16 mouse cellular contexts compared by ENCODE assay signal in genomic region chr3:144411650-144412278, GRCm38 (mm10).
DNase-seq lines count a peak whose midpoint lies in the region; ATAC-seq and TF ChIP-seq lines count a peak whose summit lies in the region.
"Had no signal": no experiment of that assay in that cellular context is flagged by ENCODE, and none has a peak within 500 bp of the region (broad histone marks: within the 10 kb centered on the region; RNA-seq: fewer than 3 reads in every experiment).

No protein-coding gene starts in this region.

- H3K9ac ChIP-seq in hindbrain, postnatal 0 days (replicated peaks; ENCODE audit: low read length): no peak overlapping the region
- no peak overlapping the region for H3K9ac ChIP-seq in forebrain, embryonic 12.5 days
- H3K9ac ChIP-seq: heart, embryonic 15.5 days; neural tube, embryonic 13.5 days had no signal

- H3K27me3 ChIP-seq in hindbrain, embryonic 10.5 days (ENCODE audit: insufficient read depth, poor library complexity, severe bottlenecking): no peaks in the 10 kb centered on the region; the same call in 1 of the 2 replicates
- H3K27me3 ChIP-seq in hindbrain, postnatal 0 days (ENCODE audit: insufficient read depth, low read length): no peaks in the 10 kb centered on the region
- no peaks in the 10 kb centered on the region; the same call in 1 of the 2 replicates for H3K27me3 ChIP-seq in forebrain, embryonic 12.5 days
- H3K27me3 ChIP-seq: heart, embryonic 15.5 days; midbrain, embryonic 15.5 days; neural tube, embryonic 13.5 days; Patski had no signal

- no peak for TF ChIP-seq CTCF in hindbrain, postnatal 0 days (IDR thresholded peaks at IDR 0.05; ENCODE audit: low read depth)

- peaks cover 31% of the 10 kb centered on the region for H3K4me1 ChIP-seq in hindbrain, embryonic 10.5 days (replicated peaks)
- H3K4me1 ChIP-seq in hindbrain, postnatal 0 days (ENCODE audit: insufficient read depth, low read length): peaks cover 4% of the 10 kb centered on the region; the same call in 1 of the 2 replicates
- peaks cover 29% of the 10 kb centered on the region for H3K4me1 ChIP-seq in forebrain, embryonic 12.5 days

- 8% methylated on average over 8 of the region's 8 CpGs for whole genome bisulfite sequencing in hindbrain, embryonic 10.5 days
- 19% methylated on average over 8 of the region's 8 CpGs for WGBS in hindbrain, postnatal 0 days
- 12% methylated on average over 8 of the region's 8 CpGs for WGBS in forebrain, embryonic 12.5 days

- H3K4me2 ChIP-seq in hindbrain, postnatal 0 days (ENCODE audit: low read depth, low read length): no peak overlapping the region
- H3K4me2 ChIP-seq in forebrain, embryonic 12.5 days: no peak overlapping the region

- peaks cover 10% of the 10 kb centered on the region for H3K9me3 ChIP-seq in hindbrain, embryonic 10.5 days
- 0 out of 2 replicates have a peak, but pooled peaks cover 2% of the 10 kb centered on the region for H3K9me3 ChIP-seq in hindbrain, postnatal 0 days (ENCODE audit: low read length)
- H3K9me3 ChIP-seq in forebrain, embryonic 12.5 days: no peaks in the 10 kb centered on the region
- H3K9me3 ChIP-seq: heart, embryonic 15.5 days; midbrain, embryonic 15.5 days; neural tube, embryonic 13.5 days had no signal

- peak overlapping the region; percentile 81 for H3K27ac ChIP-seq in hindbrain, embryonic 10.5 days
- no peak overlapping the region for H3K27ac ChIP-seq in hindbrain, postnatal 0 days
- peak overlapping the region; percentile 59; the same call in 1 of the 2 replicates for H3K27ac ChIP-seq in forebrain, embryonic 12.5 days
- H3K27ac ChIP-seq: heart, embryonic 15.5 days; layer of hippocampus, adult 2 months; midbrain, embryonic 15.5 days; neural tube, embryonic 13.5 days had no signal

- no peak for ATAC-seq in hindbrain, postnatal 0 days
- no peak for ATAC-seq in forebrain, embryonic 12.5 days (ENCODE audit: low FRiP score)
- ATAC-seq: Patski had no signal

- no peak overlapping the region for H3K4me3 ChIP-seq in hindbrain, embryonic 10.5 days
- no peak overlapping the region for H3K4me3 ChIP-seq in hindbrain, postnatal 0 days (ENCODE audit: low read length)
- H3K4me3 ChIP-seq in forebrain, embryonic 12.5 days (replicated peaks): no peak overlapping the region
- H3K4me3 ChIP-seq: heart, embryonic 15.5 days; layer of hippocampus, adult 2 months; midbrain, embryonic 15.5 days; neural tube, embryonic 13.5 days had no signal

- peak; percentile 20 for DNase-seq in hindbrain, embryonic 10.5 days (ENCODE audit: low spot score)
- DNase-seq in hindbrain, postnatal 0 days (ENCODE audit: low spot score): no peak
- DNase-seq in A20 (ENCODE audit: low read depth, low spot score): peak; percentile 19
- DNase-seq in embryo, embryonic 10 days (ENCODE audit: low spot score): peak; percentile 27
- DNase-seq in gastrocnemius, adult 18-20 months (ENCODE audit: low spot score): no peak
- no peak for DNase-seq in adrenal gland, postnatal 36 days
- no peak for DNase-seq in layer of hippocampus, adult 8-10 months (ENCODE audit: low spot score in 2 of 2)
- DNase-seq: adrenal gland, adult 8-10 months; cerebellum, adult 8-10 months; kidney, adult 9 months had no signal

- H3K36me3 ChIP-seq in hindbrain, embryonic 10.5 days: no peaks in the 10 kb centered on the region
- no peaks in the 10 kb centered on the region for H3K36me3 ChIP-seq in hindbrain, postnatal 0 days (ENCODE audit: insufficient read depth, low read length)
- no peaks in the 10 kb centered on the region for H3K36me3 ChIP-seq in forebrain, embryonic 12.5 days (replicated peaks)
- H3K36me3 ChIP-seq: heart, embryonic 15.5 days; midbrain, embryonic 15.5 days; neural tube, embryonic 13.5 days had no signal

Comparison
In these comparisons a context has a peak if more than half of its experiments do, and no peak if none do; other contexts are left out.
1. DNase-seq: peak in hindbrain, embryonic 10.5 days (single experiment), A20 (single experiment) and embryo, embryonic 10 days (single experiment); none in hindbrain, postnatal 0 days (single experiment), gastrocnemius, adult 18-20 months (single experiment), adrenal gland, postnatal 36 days (0 of 2) and layer of hippocampus, adult 8-10 months (0 of 2).